Mouse (Mus musculus): ENCODE results near the gene Fam78a. TPM values are rescaled to one million over a fixed set of nuclear protein-coding genes. Genes with fewer than 3 reads are reported as not detected.

Gene Fam78a
- 11.9 and 14.6 TPM in 2 replicates for polyA plus RNA-seq (2012; rRNA removed; ENCODE audit: low replicate concordance)

GRCm38 (mm10) chr2:32084111-32084871 is at the start of gene Fam78a:
TSS of gene Fam78a (minus strand) at chr2:32084857.

GRCm38 (mm10) chr2:32095351-32096121 is 10.9 kb upstream of the Fam78a start, which contains the start of gene Plpp7:
TSS of gene Plpp7 (plus strand) at chr2:32095528.

Other genes with a start within 250 kb of the Fam78a start
- gene Fibcd1, start 238.9 kb downstream of the Fam78a start, polyA plus RNA-seq (2012; rRNA removed; ENCODE audit: low replicate concordance), result 0.36 and 0.63 TPM in 2 replicates
- gene Lamc3, start 197.6 kb downstream of the Fam78a start, polyA plus RNA-seq (2012; rRNA removed; ENCODE audit: low replicate concordance), result 2.3 TPM in 2 replicates
- gene Aif1l, start 134.7 kb downstream of the Fam78a start, polyA plus RNA-seq (2012; rRNA removed; ENCODE audit: low replicate concordance), result 0.31 and 1.3 TPM in 2 replicates
- gene Nup214, start 110.4 kb downstream of the Fam78a start, polyA plus RNA-seq (2012; rRNA removed; ENCODE audit: low replicate concordance), result 17.2 and 18.9 TPM in 2 replicates
- gene Plpp7, start 10.7 kb upstream of the Fam78a start, polyA plus RNA-seq (2012; rRNA removed; ENCODE audit: low replicate concordance), result 4.6 and 5.2 TPM in 2 replicates
- 11.5 and 21.9 TPM in 2 replicates for gene Prrc2b, start 66.2 kb upstream of the Fam78a start, polyA plus RNA-seq (2012; rRNA removed; ENCODE audit: low replicate concordance)
- gene Pomt1, start 151.7 kb upstream of the Fam78a start, polyA plus RNA-seq (2012; rRNA removed; ENCODE audit: low replicate concordance), result 18.0 and 22.4 TPM in 2 replicates
- 64.0 and 65.4 TPM in 2 replicates for gene Uck1, start 175.3 kb upstream of the Fam78a start, polyA plus RNA-seq (2012; rRNA removed; ENCODE audit: low replicate concordance)
- 24.6 and 33.2 TPM in 2 replicates for gene Golga2, start 202.5 kb upstream of the Fam78a start, polyA plus RNA-seq (2012; rRNA removed; ENCODE audit: low replicate concordance)
- 96.7 and 222 TPM in 2 replicates for gene Swi5, start 203.2 kb upstream of the Fam78a start, polyA plus RNA-seq (2012; rRNA removed; ENCODE audit: low replicate concordance)

All from duodenum, adult 2 months (tissue).